Mouse (Mus musculus) midbrain, postnatal 0 days (tissue): ENCODE data around the gene Arhgef18. TPM values are rescaled to one million over a fixed set of nuclear protein-coding genes. Genes with fewer than 3 reads are reported as not detected.

ENCODE experiments used
- ATAC-seq: fragments of 200-750 bp; cut with Nextera tagmentation; 2 replicates; pipeline ENCODE4 v1.8.0; 2017; ENCODE audit warnings: moderate number of reproducible peaks, mild to moderate bottlenecking, moderate TSS enrichment, moderate library complexity; ENCODE audit not compliant: low FRiP score
- DNase-seq: peaks from one replicate; pipeline ENCODE4 v3.0.0-alpha.2; 2015; ENCODE audit warnings: low spot score
- H3K27ac ChIP-seq: fragments of 300-500 bp; sonication (generic); 2 replicates; pipeline ENCODE4 v1.5.1; 2014; ENCODE audit warnings: low read depth, mild to moderate bottlenecking, low read length, mixed read lengths
- H3K27me3 ChIP-seq: fragments of 300-500 bp; sonication (generic); 2 replicates; pipeline ENCODE4 v1.6.1; 2014; ENCODE audit warnings: low read length, control low read depth, mixed read lengths; ENCODE audit not compliant: insufficient read depth
- H3K36me3 ChIP-seq: fragments of 300-500 bp; sonication (generic); 2 replicates; pipeline ENCODE4 v1.6.1; 2014; ENCODE audit warnings: low read length, control low read depth, mixed read lengths; ENCODE audit not compliant: insufficient read depth
- H3K4me1 ChIP-seq: fragments of 300-500 bp; sonication (generic); 2 replicates; pipeline ENCODE4 v1.6.1; 2014; ENCODE audit warnings: mild to moderate bottlenecking, control low read depth, antibody characterized with exemption, low read length, mixed read lengths; ENCODE audit not compliant: insufficient read depth
- H3K4me2 ChIP-seq: fragments of 300-500 bp; sonication (generic); 2 replicates; pipeline ENCODE4 v1.6.1; 2014; ENCODE audit warnings: low read depth, mild to moderate bottlenecking, low read length, mixed read lengths; ENCODE audit not compliant: poor library complexity, severe bottlenecking
- H3K4me3 ChIP-seq: fragments of 300-500 bp; sonication (generic); 2 replicates; pipeline ENCODE4 v1.5.1; 2014; ENCODE audit warnings: low read depth, mild to moderate bottlenecking, low read length, moderate library complexity
- H3K9ac ChIP-seq: fragments of 300-500 bp; sonication (generic); replicated peaks from 2 replicates; pipeline ENCODE4 v1.6.1; 2014; ENCODE audit warnings: mild to moderate bottlenecking, low read length, moderate library complexity, mixed read lengths; ENCODE audit not compliant: poor library complexity, severe bottlenecking
- H3K9me3 ChIP-seq: fragments of 300-500 bp; sonication (generic); 2 replicates; pipeline ENCODE4 v1.6.1; 2016; ENCODE audit warnings: low read length, control low read depth
- CTCF ChIP-seq: IDR thresholded peaks from 2 replicates; pipeline ENCODE4 v1.5.1; 2016; ENCODE audit warnings: antibody characterized with exemption, mild to moderate bottlenecking
- WGBS: fragments of 180-500 bp; shearing (Covaris S2); extraction: QIAGEN DNeasy Blood & Tissue Kit; methylation state at CpG from one replicate; pipeline ENCODE4 v1.1.7; 2014; 5-methylcytosine and 5-hydroxymethylcytosine counted together
- polyA plus RNA-seq: library from polyadenylated mRNA; unstranded; fragments of >200 nt; fragmentation: Nextera tagmentation; extraction: Ambion mirVana; gene quantifications from 2 replicates; pipeline ENCODE4 v1.2.1, GENCODE M21; 2015
- total RNA-seq: library from RNA; depleted of rRNA; stranded (reverse); fragments of >200 nt; gene quantifications from 2 replicates; pipeline ENCODE4 v1.2.3, GENCODE M21; 2014; rRNA removed

The Arhgef18 gene
- total RNA-seq, result 34.3 and 46.0 TPM in 2 replicates
- polyA plus RNA-seq, result 6.8 and 7.2 TPM in 2 replicates

DNA sequence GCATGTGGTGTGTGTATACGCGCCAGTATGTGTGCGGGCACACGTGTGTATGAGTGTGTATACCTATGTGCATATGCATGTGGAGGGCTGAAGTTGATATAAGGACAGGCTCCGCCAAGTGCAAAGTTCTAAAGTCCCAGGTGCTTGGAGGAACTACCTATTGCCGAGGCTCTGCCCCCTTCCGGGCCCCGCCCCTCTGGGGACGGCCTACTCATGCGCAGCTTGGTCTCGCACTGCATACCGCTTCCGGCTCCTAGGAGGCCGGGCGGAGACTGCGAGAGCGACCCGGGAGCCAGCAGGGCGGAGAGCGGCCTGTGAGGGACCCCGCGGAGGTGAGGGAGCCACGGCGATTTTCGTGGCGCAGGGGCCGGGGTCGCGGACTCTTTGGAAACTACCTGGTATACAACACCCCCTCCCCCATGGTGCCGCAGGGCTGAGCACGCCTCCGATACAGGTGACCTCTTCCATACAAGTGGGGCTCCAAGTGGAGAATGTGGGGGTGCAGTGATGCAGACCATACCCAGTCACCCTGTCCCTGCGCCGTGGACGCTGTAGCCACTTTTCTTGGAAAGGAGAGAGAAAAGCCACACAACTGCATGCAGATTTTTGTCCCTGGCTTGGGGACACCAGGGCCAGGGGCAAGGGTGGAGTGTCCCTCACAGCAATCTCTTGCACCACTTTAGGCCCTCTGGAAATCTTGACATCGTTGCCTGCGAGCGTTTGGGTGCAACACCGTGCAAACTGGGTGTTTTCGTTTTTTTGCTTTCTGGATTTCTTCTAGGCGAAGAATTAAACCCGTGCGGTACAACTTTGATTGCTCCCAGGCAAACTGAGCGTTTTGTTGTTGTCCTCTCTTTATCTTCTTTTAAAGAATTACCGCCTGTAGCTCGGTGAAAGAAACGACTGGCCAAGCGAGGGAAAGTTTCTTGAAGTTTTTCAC lies at the start of gene Arhgef18:
Gene Arhgef18, plus strand, starts transcription at position 236 of the 940 bp plus-strand sequence.
- peak; percentile 95 for ATAC-seq
- no peaks in the 10 kb centered on the region for H3K36me3 ChIP-seq
- WGBS, result 1% methylated on average over 48 of the region's 48 CpGs
- H3K9ac ChIP-seq, result peak within 1 kb of the TSS; percentile 75
- H3K9me3 ChIP-seq, result no peaks in the 10 kb centered on the region
- DNase-seq, result peak; percentile 85
- peak within 1 kb of the TSS; percentile 55; the same call in 1 of the 2 replicates for H3K27ac ChIP-seq
- peak; percentile 23; the same call in 1 of the 2 replicates for TF ChIP-seq CTCF
- peaks cover 7% of the 10 kb centered on the region; the same call in 1 of the 2 replicates for H3K4me1 ChIP-seq
- no peaks in the 10 kb centered on the region for H3K27me3 ChIP-seq
- H3K4me2 ChIP-seq, result peak within 1 kb of the TSS; percentile 87
- H3K4me3 ChIP-seq, result peak within 1 kb of the TSS; percentile 83

DNA sequence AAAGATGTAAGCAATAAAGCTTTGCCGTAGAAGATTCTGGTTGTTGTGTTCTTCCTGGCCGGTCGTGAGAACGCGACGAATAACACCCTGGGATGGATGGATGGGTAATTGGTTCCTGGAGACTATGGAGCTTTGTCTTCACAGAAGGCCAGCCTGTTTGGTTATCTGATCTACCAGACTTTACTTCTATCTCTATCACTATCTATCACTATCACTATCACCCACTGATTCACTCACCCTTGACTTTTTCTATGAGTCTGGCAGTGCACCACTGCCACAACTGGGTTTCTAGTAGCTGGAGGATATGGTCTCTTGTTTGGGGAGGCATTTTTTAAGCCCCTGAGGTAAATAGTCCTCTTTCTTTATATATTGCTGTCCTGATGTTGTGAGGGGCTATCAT lies 47.5 kb upstream of the Arhgef18 start:
- Histone ChIP-seq H3K4me3 (no peak overlapping the region), H3K27me3 (no peaks in the 10 kb centered on the region), H3K4me2 (no peak overlapping the region), H3K36me3 (no peaks in the 10 kb centered on the region), H3K9me3 (no peaks in the 10 kb centered on the region), H3K27ac (no peak overlapping the region), H3K4me1 (no peaks in the 10 kb centered on the region), H3K9ac (no peak overlapping the region)
- TF ChIP-seq CTCF, result no peak
- ATAC-seq, result no peak
- WGBS, result 94% methylated on average over 6 of the region's 6 CpGs
- DNase-seq, result no peak

DNA sequence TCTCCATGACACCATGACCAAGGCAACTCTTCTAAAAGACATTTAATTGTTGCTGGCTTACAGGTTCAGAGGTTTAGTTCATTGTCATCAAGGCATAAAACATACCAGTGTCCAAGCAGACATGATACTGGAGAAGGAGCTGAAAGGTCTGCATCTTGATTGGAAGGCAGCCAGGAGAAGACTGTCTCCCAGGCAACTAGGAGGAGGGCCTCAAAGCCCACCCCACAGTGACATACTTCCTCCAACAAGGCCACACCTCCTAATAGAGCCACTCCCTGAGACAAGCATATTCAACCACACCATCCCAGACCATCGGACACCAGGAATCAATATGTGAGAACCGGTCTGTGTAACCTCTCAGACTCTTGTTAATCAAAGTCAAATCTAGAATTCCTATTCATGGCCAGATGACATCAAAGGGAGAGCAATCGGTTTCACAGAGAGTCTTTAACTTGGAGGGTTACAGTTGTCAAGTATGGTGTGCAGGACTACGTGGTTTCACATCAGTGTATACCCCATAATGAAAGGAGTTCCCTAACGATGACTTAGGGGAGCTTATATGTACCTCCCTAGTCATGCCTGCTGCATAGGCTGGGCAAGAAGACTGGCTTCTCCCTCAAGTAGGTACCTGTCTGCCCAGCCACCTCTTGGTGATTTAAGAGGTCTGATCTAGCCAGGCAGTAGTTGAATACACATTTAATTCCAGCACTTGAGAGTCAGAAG lies 46.0 kb upstream of the Arhgef18 start:
- 90% methylated on average over 5 of the region's 5 CpGs for WGBS
- no peaks in the 10 kb centered on the region for H3K9me3 ChIP-seq
- H3K4me2 ChIP-seq, result no peak overlapping the region
- DNase-seq (no peak), ATAC-seq (no peak)
- H3K27ac ChIP-seq, result no peak overlapping the region
- no peaks in the 10 kb centered on the region for H3K4me1 ChIP-seq
- H3K9ac ChIP-seq, result no peak overlapping the region
- H3K27me3 ChIP-seq, result no peaks in the 10 kb centered on the region
- H3K36me3 ChIP-seq, result no peaks in the 10 kb centered on the region
- H3K4me3 ChIP-seq, result no peak overlapping the region
- TF ChIP-seq CTCF, result no peak

DNA sequence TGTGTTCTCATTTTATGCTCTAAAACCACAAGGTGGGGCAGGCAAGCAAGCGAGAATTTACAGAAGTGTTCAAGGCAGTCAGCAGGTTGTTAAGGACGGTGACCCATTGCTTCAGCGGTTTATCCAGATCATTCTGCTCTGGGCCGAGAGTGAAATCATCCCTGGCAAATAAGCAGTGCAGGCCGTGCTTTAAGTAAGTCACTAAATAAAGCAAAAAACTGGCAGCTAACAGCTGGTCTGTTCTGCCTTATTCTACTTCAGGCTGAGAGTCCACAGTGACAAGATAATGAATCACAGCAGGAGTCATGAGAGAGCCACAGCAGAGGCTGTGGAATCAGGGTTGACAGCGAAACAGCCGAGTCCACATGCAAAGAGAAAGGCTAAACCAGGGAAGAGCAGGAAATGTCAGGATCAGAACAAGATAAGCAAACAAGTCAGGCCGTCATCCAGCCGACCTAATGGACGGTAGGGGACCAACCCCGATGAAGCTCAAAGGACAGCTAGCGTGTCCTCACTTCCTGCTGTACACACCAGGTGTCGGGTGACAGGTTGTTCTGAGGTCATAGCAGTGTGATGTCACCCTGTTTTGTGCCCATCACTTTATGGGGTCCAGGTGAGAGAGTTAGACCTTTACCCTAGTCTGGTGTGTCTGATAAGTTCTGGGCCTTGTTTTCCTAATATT lies 44.5 kb upstream of the Arhgef18 start:
- no peaks in the 10 kb centered on the region for H3K9me3 ChIP-seq
- no peak overlapping the region for H3K4me3 ChIP-seq
- no peak for TF ChIP-seq CTCF
- H3K9ac ChIP-seq, result no peak overlapping the region
- DNase-seq (peak; percentile 32), ATAC-seq (peak; percentile 52; the same call in 1 of the 2 replicates)
- H3K36me3 ChIP-seq, result no peaks in the 10 kb centered on the region
- WGBS, result 50% methylated on average over 13 of the region's 13 CpGs
- no peak overlapping the region for H3K4me2 ChIP-seq
- no peak overlapping the region for H3K27ac ChIP-seq
- no peaks in the 10 kb centered on the region for H3K4me1 ChIP-seq
- H3K27me3 ChIP-seq, result no peaks in the 10 kb centered on the region

DNA sequence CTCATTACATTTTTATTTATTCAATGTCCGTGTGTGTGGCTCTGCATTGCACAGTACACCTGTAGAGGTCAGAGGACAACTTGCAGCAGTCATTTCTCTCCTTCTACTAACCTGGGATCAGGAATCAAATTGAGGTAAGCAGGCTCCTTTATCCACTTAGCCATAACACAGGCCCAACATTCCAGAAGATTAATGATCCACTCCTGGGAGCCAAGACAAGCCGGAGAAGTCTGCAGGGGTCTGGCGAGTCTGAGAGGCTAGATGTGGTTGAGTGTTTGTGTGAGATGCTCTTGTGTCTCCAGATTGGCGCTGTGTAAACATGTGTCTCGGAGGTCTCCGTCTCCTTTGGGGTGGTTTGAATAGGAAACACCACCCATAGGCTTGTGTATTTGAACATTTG lies 42.1 kb upstream of the Arhgef18 start:
- H3K4me3 ChIP-seq, result no peak overlapping the region
- H3K9ac ChIP-seq, result no peak overlapping the region
- no peak for TF ChIP-seq CTCF
- H3K4me1 ChIP-seq, result no peaks in the 10 kb centered on the region
- no peak for DNase-seq
- WGBS, result 76% methylated on average over 6 of the region's 6 CpGs
- no peak for ATAC-seq
- H3K27ac ChIP-seq, result no peak overlapping the region
- no peaks in the 10 kb centered on the region for H3K36me3 ChIP-seq
- no peaks in the 10 kb centered on the region for H3K27me3 ChIP-seq
- no peaks in the 10 kb centered on the region for H3K9me3 ChIP-seq
- H3K4me2 ChIP-seq, result no peak overlapping the region
